Mouse (Mus musculus) limb, embryonic 14.5 days (tissue): ENCODE measurements around the gene Epb41l1. TPM values are rescaled to one million over a fixed set of nuclear protein-coding genes. Genes with fewer than 3 reads are reported as not detected.

Experiments
- ATAC-seq: fragments of 200-750 bp; cut with Nextera tagmentation; 2 replicates; pipeline ENCODE4 v1.8.0; 2017; ENCODE audit warnings: low read depth, moderate number of reproducible peaks, moderate TSS enrichment; ENCODE audit not compliant: low FRiP score
- DNase-seq: peaks from one replicate; pipeline ENCODE4 v3.0.0-alpha.2; 2015; ENCODE audit warnings: low spot score
- H3K27ac ChIP-seq: fragments of 300-500 bp; sonication (generic); replicated peaks from 2 replicates; pipeline ENCODE4 v1.5.1; 2014; ENCODE audit warnings: low read depth, mild to moderate bottlenecking, low read length, moderate library complexity, mixed read lengths
- H3K27me3 ChIP-seq: fragments of 300-500 bp; sonication (generic); 2 replicates; pipeline ENCODE4 v1.6.1; 2014; ENCODE audit warnings: low read length, mixed read lengths; ENCODE audit not compliant: control insufficient read depth, insufficient read depth
- H3K36me3 ChIP-seq: fragments of 300-500 bp; sonication (generic); 2 replicates; pipeline ENCODE4 v1.6.1; 2014; ENCODE audit warnings: mild to moderate bottlenecking, low read length, moderate library complexity, mixed read lengths; ENCODE audit not compliant: control insufficient read depth, insufficient read depth
- H3K4me1 ChIP-seq: fragments of 300-500 bp; sonication (generic); 2 replicates; pipeline ENCODE4 v1.6.1; 2014; ENCODE audit warnings: antibody characterized with exemption, low read length, mixed read lengths; ENCODE audit not compliant: control insufficient read depth, insufficient read depth
- H3K4me2 ChIP-seq: fragments of 300-500 bp; sonication (generic); replicated peaks from 2 replicates; pipeline ENCODE4 v1.6.1; 2014; ENCODE audit warnings: low read depth, mild to moderate bottlenecking, low read length, moderate library complexity; ENCODE audit not compliant: severe bottlenecking
- H3K4me3 ChIP-seq: fragments of 300-500 bp; sonication (generic); replicated peaks from 2 replicates; pipeline ENCODE4 v1.5.1; 2014; ENCODE audit warnings: low read length
- H3K9ac ChIP-seq: fragments of 300-500 bp; sonication (generic); 2 replicates; pipeline ENCODE4 v1.6.1; 2014; ENCODE audit warnings: mild to moderate bottlenecking, low read depth, low read length, moderate library complexity; ENCODE audit not compliant: severe bottlenecking
- H3K9me3 ChIP-seq: fragments of 300-500 bp; sonication (generic); 2 replicates; pipeline ENCODE4 v1.6.1; 2016; ENCODE audit warnings: low read length; ENCODE audit not compliant: control insufficient read depth
- POLR2A ChIP-seq: fragments of 200-500 bp; IDR thresholded peaks from 2 replicates; pipeline ENCODE4 v1.8.0; 2012; ENCODE audit warnings: inconsistent platforms, mild to moderate bottlenecking, moderate library complexity, borderline replicate concordance; ENCODE audit not compliant: insufficient read depth, insufficient read length; ENCODE audit errors: extremely low read depth
- WGBS: fragments of 180-500 bp; shearing (Covaris S2); extraction: QIAGEN DNeasy Blood & Tissue Kit; methylation state at CpG from one replicate; pipeline ENCODE4 v1.1.7; 2014; 5-methylcytosine and 5-hydroxymethylcytosine counted together
- polyA plus RNA-seq, 2 experiments: library from polyadenylated mRNA; depleted of rRNA in 1 of 2; stranded (reverse) in 1 of 2; unstranded in 1 of 2; fragments of >200 nt; fragmentation: Nextera tagmentation in 1 of 2; extraction: Ambion mirVana in 1 of 2; gene quantifications; 2 replicates each; pipeline versions ENCODE4 v1.2.1 to v1.2.3; 2012 to 2014

Gene Epb41l1
- polyA plus RNA-seq, 2 experiments: 5.0 to 37.0 TPM

DNA sequence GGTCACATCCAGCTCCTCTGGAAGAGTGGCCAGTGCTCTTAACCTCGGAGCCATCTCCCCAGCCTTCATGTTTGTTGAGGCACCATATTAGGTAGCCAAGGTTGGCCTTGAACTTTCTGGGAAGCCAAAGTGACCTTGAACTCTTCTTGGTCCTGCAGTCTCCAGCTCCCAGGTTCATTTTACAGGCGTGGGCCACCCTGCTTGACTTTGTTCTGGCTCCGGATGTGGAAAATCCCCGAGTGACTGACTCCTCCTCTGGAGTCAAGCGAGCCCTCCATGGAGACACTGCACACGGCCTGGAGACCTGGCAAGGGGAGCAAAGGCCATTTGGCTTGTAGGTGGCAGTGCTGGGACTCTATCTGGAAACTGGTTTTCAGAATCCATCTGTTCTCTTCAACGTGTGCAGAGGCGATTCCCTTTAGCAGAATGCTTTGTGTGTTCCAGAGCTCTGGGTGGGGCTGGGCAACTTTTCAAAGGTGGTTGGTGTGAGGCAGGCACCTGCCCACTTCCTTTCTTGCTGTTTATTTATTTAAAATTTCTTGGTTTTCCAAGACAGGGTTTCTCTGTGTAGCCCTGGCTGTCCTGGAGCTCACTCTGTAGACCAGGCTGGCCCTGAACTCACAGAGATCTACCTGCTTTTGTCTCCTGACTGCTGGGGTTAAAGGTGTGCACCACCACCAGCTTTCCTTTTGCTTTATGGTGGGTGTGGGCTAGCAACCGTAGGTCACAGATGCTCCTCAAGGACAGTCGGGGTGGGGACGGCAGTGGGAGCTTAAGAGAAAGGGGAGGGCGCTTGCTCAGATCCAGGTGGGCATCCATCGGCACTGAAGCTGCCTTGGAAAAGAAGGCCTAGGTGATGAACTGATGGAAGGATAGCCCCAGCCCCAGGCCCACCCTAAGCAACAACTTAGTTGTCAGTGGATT lies 30.8 kb downstream of the Epb41l1 start:
- Histone ChIP-seq H3K27ac (no peak overlapping the region), H3K9ac (no peak overlapping the region), H3K27me3 (no peaks in the 10 kb centered on the region), H3K4me1 (0 out of 2 replicates have a peak, but pooled peaks cover 2% of the 10 kb centered on the region), H3K4me2 (no peak overlapping the region), H3K36me3 (no peaks in the 10 kb centered on the region), H3K9me3 (no peaks in the 10 kb centered on the region), H3K4me3 (no peak overlapping the region)
- no peak for ATAC-seq
- no peak for DNase-seq
- WGBS: 76% methylated on average over 13 of the region's 13 CpGs
- no peak for TF ChIP-seq POLR2A

- WGBS: 82% methylated on average over 7 of the region's 7 CpGs
- TF ChIP-seq POLR2A: no peak
Measured at GRCm38 (mm10) chr2:156452149-156452536, 31.4 kb downstream of the Epb41l1 start.

DNA sequence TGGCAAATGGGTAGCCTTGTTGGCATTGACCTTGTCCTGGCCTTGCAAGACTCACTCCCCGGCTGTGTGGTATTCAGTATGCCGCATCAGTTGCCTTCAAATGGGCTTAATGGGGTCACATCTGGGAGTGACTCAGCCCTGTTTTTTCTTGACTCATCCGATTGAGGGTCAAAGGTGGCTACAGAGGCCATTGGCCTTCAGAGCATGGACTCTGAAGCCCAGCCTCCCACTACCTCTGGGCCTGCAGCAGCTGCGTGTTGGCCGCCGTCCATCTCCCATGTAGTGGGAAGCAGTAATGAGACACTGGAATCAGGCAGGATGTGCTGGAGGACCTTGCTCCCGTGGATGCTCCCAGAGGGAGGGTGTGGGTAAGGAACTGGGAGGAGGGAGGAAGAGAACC lies 33.1 kb downstream of the Epb41l1 start:
- no peak overlapping the region for H3K9ac ChIP-seq
- no peaks in the 10 kb centered on the region for H3K9me3 ChIP-seq
- no peak overlapping the region for H3K4me3 ChIP-seq
- ATAC-seq: no peak
- no peak for TF ChIP-seq POLR2A
- no peak overlapping the region for H3K4me2 ChIP-seq
- H3K27ac ChIP-seq: no peak overlapping the region
- 73% methylated on average over 7 of the region's 7 CpGs for WGBS
- DNase-seq: no peak
- H3K4me1 ChIP-seq: 0 out of 2 replicates have a peak, but pooled peaks cover 2% of the 10 kb centered on the region
- no peaks in the 10 kb centered on the region for H3K36me3 ChIP-seq
- no peaks in the 10 kb centered on the region for H3K27me3 ChIP-seq

More at GRCm38 (mm10) chr2:156452149-156452536, 31.4 kb downstream of the Epb41l1 start:
- Histone ChIP-seq H3K36me3 (no peaks in the 10 kb centered on the region), H3K9ac (no peak overlapping the region), H3K27me3 (no peaks in the 10 kb centered on the region), H3K9me3 (no peaks in the 10 kb centered on the region), H3K4me2 (no peak overlapping the region), H3K27ac (no peak overlapping the region), H3K4me3 (no peak overlapping the region), H3K4me1 (0 out of 2 replicates have a peak, but pooled peaks cover 2% of the 10 kb centered on the region)
- DNase-seq: no peak
- no peak for ATAC-seq

- no peaks in the 10 kb centered on the region for H3K9me3 ChIP-seq
- H3K27ac ChIP-seq: no peak overlapping the region
- WGBS: 84% methylated on average over 9 of the region's 9 CpGs
- peaks cover 2% of the 10 kb centered on the region; the same call in 1 of the 2 replicates for H3K4me1 ChIP-seq
- H3K4me2 ChIP-seq: no peak overlapping the region
- H3K4me3 ChIP-seq: no peak overlapping the region
- no peak for TF ChIP-seq POLR2A
- H3K36me3 ChIP-seq: no peaks in the 10 kb centered on the region
- ATAC-seq (no peak), DNase-seq (no peak)
- no peaks in the 10 kb centered on the region for H3K27me3 ChIP-seq
- no peak overlapping the region for H3K9ac ChIP-seq
Measured at GRCm38 (mm10) chr2:156455508-156456108, 34.9 kb downstream of the Epb41l1 start.
